Mouse (Mus musculus) neural tube, embryonic 12.5 days (tissue): ENCODE measurements at regions not wholly inside any gene's neighbourhood (a gene's known extent, or its start where the extent isn't known, plus 50 kb on each side); places are given as distances from the start of the nearest gene placed in this dataset.
"Not testable (repeated sequence)": the region's sequence is repeated elsewhere in the genome, so short reads cannot be mapped to it uniquely, and the experiment has no call there.

ENCODE experiments used
- ATAC-seq: fragments of 200-750 bp; cut with Nextera tagmentation; 2 replicates; pipeline ENCODE4 v1.8.0; 2017; ENCODE audit warnings: low read depth, mild to moderate bottlenecking, moderate TSS enrichment, moderate library complexity; ENCODE audit not compliant: low FRiP score
- H3K27ac ChIP-seq: fragments of 300-500 bp; sonication (generic); 2 replicates; pipeline ENCODE4 v1.5.1; 2016
- H3K27me3 ChIP-seq: fragments of 300-500 bp; sonication (generic); replicated peaks from 2 replicates; pipeline ENCODE4 v1.6.1; 2016; ENCODE audit warnings: mild to moderate bottlenecking
- H3K36me3 ChIP-seq: fragments of 300-500 bp; sonication (generic); 2 replicates; pipeline ENCODE4 v1.6.1; 2016; ENCODE audit warnings: mild to moderate bottlenecking
- H3K4me1 ChIP-seq: fragments of 300-500 bp; sonication (generic); 2 replicates; pipeline ENCODE4 v1.6.1; 2016
- H3K4me2 ChIP-seq: fragments of 300-500 bp; sonication (generic); replicated peaks from 2 replicates; pipeline ENCODE4 v1.6.1; 2016; ENCODE audit warnings: mild to moderate bottlenecking
- H3K4me3 ChIP-seq: fragments of 300-500 bp; sonication (generic); 2 replicates; pipeline ENCODE4 v1.5.1; 2016
- H3K9ac ChIP-seq: fragments of 300-500 bp; sonication (generic); 2 replicates; pipeline ENCODE4 v1.6.1; 2016; ENCODE audit warnings: mild to moderate bottlenecking
- H3K9me3 ChIP-seq: fragments of 300-500 bp; sonication (generic); 2 replicates; pipeline ENCODE4 v1.6.1; 2016; ENCODE audit warnings: mild to moderate bottlenecking
- WGBS: fragments of 180-500 bp; shearing (Covaris S2); methylation state at CpG from one replicate; pipeline ENCODE4 v1.1.7; 2016; 5-methylcytosine and 5-hydroxymethylcytosine counted together

GRCm38 (mm10) chr10:53459706-53460105 is 80.0 kb upstream of the Cep85l start:
- not testable (repeated sequence) for H3K27ac ChIP-seq, H3K4me3 ChIP-seq, H3K9ac ChIP-seq, H3K27me3 ChIP-seq, H3K36me3 ChIP-seq, ATAC-seq, H3K4me2 ChIP-seq, H3K9me3 ChIP-seq
- H3K4me1 ChIP-seq = peaks cover 12% of the 10 kb centered on the region; the same call in 1 of the 2 replicates
- WGBS = 60% methylated on average over 1 of the region's 1 CpGs

- ATAC-seq = no peak
- Histone ChIP-seq H3K4me2 (no peak overlapping the region), H3K27ac (no peak overlapping the region), H3K9ac (no peak overlapping the region), H3K36me3 (no peaks in the 10 kb centered on the region), H3K27me3 (no peaks in the 10 kb centered on the region), H3K9me3 (no peaks in the 10 kb centered on the region), H3K4me3 (no peak overlapping the region), H3K4me1 (no peaks in the 10 kb centered on the region)
- 62% methylated on average over 4 of the region's 4 CpGs for WGBS
These were observed 76.4 kb upstream of the Cep85l start for GRCm38 (mm10) chr10:53456027-53456713.

GRCm38 (mm10) chr10:53444789-53445188 is 65.0 kb upstream of the Cep85l start:
- Histone ChIP-seq H3K4me1 (no peaks in the 10 kb centered on the region), H3K36me3 (no peaks in the 10 kb centered on the region), H3K9me3 (no peaks in the 10 kb centered on the region), H3K27me3 (no peaks in the 10 kb centered on the region), H3K4me3 (no peak overlapping the region), H3K9ac (no peak overlapping the region), H3K27ac (no peak overlapping the region), H3K4me2 (no peak overlapping the region)
- ATAC-seq = no peak
- WGBS = 75% methylated on average over 3 of the region's 3 CpGs

GRCm38 (mm10) chr10:53443443-53443842 is 63.7 kb upstream of the Cep85l start:
- WGBS = 92% methylated on average over 1 of the region's 1 CpGs
- H3K36me3 ChIP-seq = no peaks in the 10 kb centered on the region
- no peak overlapping the region for H3K27ac ChIP-seq
- H3K9ac ChIP-seq = no peak overlapping the region
- no peaks in the 10 kb centered on the region for H3K9me3 ChIP-seq
- no peak overlapping the region for H3K4me2 ChIP-seq
- no peak overlapping the region for H3K4me3 ChIP-seq
- H3K4me1 ChIP-seq = no peaks in the 10 kb centered on the region
- H3K27me3 ChIP-seq = no peaks in the 10 kb centered on the region
- ATAC-seq = no peak

GRCm38 (mm10) chr10:53442912-53443311 is 63.2 kb upstream of the Cep85l start:
- ATAC-seq = no peak
- H3K4me3 ChIP-seq = no peak overlapping the region
- H3K9ac ChIP-seq = no peak overlapping the region
- no peaks in the 10 kb centered on the region for H3K4me1 ChIP-seq
- no peaks in the 10 kb centered on the region for H3K9me3 ChIP-seq
- WGBS = 97% methylated on average over 14 of the region's 14 CpGs
- H3K4me2 ChIP-seq = no peak overlapping the region
- no peaks in the 10 kb centered on the region for H3K36me3 ChIP-seq
- H3K27me3 ChIP-seq = no peaks in the 10 kb centered on the region
- H3K27ac ChIP-seq = no peak overlapping the region

GRCm38 (mm10) chr10:53440251-53440650 is 60.5 kb upstream of the Cep85l start:
- Histone ChIP-seq H3K36me3 (no peaks in the 10 kb centered on the region), H3K27me3 (no peaks in the 10 kb centered on the region), H3K4me2 (no peak overlapping the region), H3K4me3 (no peak overlapping the region), H3K9me3 (no peaks in the 10 kb centered on the region), H3K27ac (no peak overlapping the region), H3K4me1 (0 out of 2 replicates have a peak, but pooled peaks cover 4% of the 10 kb centered on the region), H3K9ac (no peak overlapping the region)
- ATAC-seq = no peak
- WGBS = 79% methylated on average over 1 of the region's 1 CpGs

GRCm38 (mm10) chr10:53438388-53438787 is 58.6 kb upstream of the Cep85l start:
- ATAC-seq = no peak
- Histone ChIP-seq H3K4me1 (0 out of 2 replicates have a peak, but pooled peaks cover 7% of the 10 kb centered on the region), H3K4me3 (no peak overlapping the region), H3K27me3 (no peaks in the 10 kb centered on the region), H3K9ac (no peak overlapping the region), H3K4me2 (no peak overlapping the region), H3K9me3 (no peaks in the 10 kb centered on the region), H3K27ac (no peak overlapping the region), H3K36me3 (no peaks in the 10 kb centered on the region)
- 85% methylated on average over 4 of the region's 4 CpGs for WGBS

- Histone ChIP-seq H3K27me3 (no peaks in the 10 kb centered on the region), H3K4me2 (no peak overlapping the region), H3K4me3 (no peak overlapping the region), H3K9me3 (no peaks in the 10 kb centered on the region), H3K36me3 (no peaks in the 10 kb centered on the region), H3K27ac (no peak overlapping the region), H3K9ac (no peak overlapping the region), H3K4me1 (0 out of 2 replicates have a peak, but pooled peaks cover 7% of the 10 kb centered on the region)
- ATAC-seq = no peak
- WGBS = 86% methylated on average over 4 of the region's 4 CpGs
These were observed 58.0 kb upstream of the Cep85l start for GRCm38 (mm10) chr10:53437724-53438123.

- H3K4me2 ChIP-seq = no peak overlapping the region
- no peaks in the 10 kb centered on the region for H3K36me3 ChIP-seq
- no peak overlapping the region for H3K27ac ChIP-seq
- no peak overlapping the region for H3K9ac ChIP-seq
- peak; percentile 52; the same call in 1 of the 2 replicates for ATAC-seq
- H3K4me1 ChIP-seq = 0 out of 2 replicates have a peak, but pooled peaks cover 7% of the 10 kb centered on the region
- no peaks in the 10 kb centered on the region for H3K9me3 ChIP-seq
- 75% methylated on average over 8 of the region's 8 CpGs for WGBS
- no peak overlapping the region for H3K4me3 ChIP-seq
- H3K27me3 ChIP-seq = no peaks in the 10 kb centered on the region
These were observed 56.3 kb upstream of the Cep85l start for GRCm38 (mm10) chr10:53436023-53436475.

GRCm38 (mm10) chr10:53435181-53435874 is 55.6 kb upstream of the Cep85l start:
- 0 out of 2 replicates have a peak, but pooled peaks cover 7% of the 10 kb centered on the region for H3K4me1 ChIP-seq
- H3K9ac ChIP-seq = no peak overlapping the region
- 60% methylated on average over 14 of the region's 14 CpGs for WGBS
- H3K4me3 ChIP-seq = no peak overlapping the region
- peak; percentile 56; the same call in 1 of the 2 replicates for ATAC-seq
- H3K27me3 ChIP-seq = no peaks in the 10 kb centered on the region
- H3K9me3 ChIP-seq = no peaks in the 10 kb centered on the region
- H3K4me2 ChIP-seq = no peak overlapping the region
- H3K27ac ChIP-seq = peak overlapping the region; percentile 33; the same call in 1 of the 2 replicates
- H3K36me3 ChIP-seq = no peaks in the 10 kb centered on the region

- Histone ChIP-seq H3K4me2 (no peak overlapping the region), H3K4me3 (no peak overlapping the region), H3K27me3 (no peaks in the 10 kb centered on the region), H3K9me3 (no peaks in the 10 kb centered on the region), H3K4me1 (0 out of 2 replicates have a peak, but pooled peaks cover 7% of the 10 kb centered on the region), H3K27ac (no peak overlapping the region), H3K36me3 (no peaks in the 10 kb centered on the region), H3K9ac (no peak overlapping the region)
- 65% methylated on average over 13 of the region's 13 CpGs for WGBS
- ATAC-seq = no peak
These were observed 54.8 kb upstream of the Cep85l start for GRCm38 (mm10) chr10:53434376-53435171.

GRCm38 (mm10) chr10:53432794-53433193 is 53.0 kb upstream of the Cep85l start:
- no peak for ATAC-seq
- Histone ChIP-seq H3K27ac (no peak overlapping the region), H3K4me1 (0 out of 2 replicates have a peak, but pooled peaks cover 7% of the 10 kb centered on the region), H3K9me3 (no peaks in the 10 kb centered on the region), H3K9ac (no peak overlapping the region), H3K36me3 (no peaks in the 10 kb centered on the region), H3K27me3 (no peaks in the 10 kb centered on the region), H3K4me2 (no peak overlapping the region), H3K4me3 (no peak overlapping the region)
- 86% methylated on average over 2 of the region's 2 CpGs for WGBS
